Mouse (Mus musculus) frontal cortex, postnatal 25 days (tissue): Measurements from ENCODE around the gene Adat3.
"Not testable (repeated sequence)": the region's sequence is repeated elsewhere in the genome, so short reads cannot be mapped to it uniquely, and the experiment has no call there.

Experiments
- DNase-seq, 2 experiments: peaks; one replicate each; pipeline ENCODE4 v3.0.0; 2022; ENCODE audit warnings: low spot score in 2 of 2

Adat3 gene

GRCm38 (mm10) chr10:80610116-80610785 lies 7.6 kb downstream of the Adat3 start:
- DNase-seq, result no peak

GRCm38 (mm10) chr10:80611024-80611423 lies 8.3 kb downstream of the Adat3 start:
- DNase-seq, result no peak

GRCm38 (mm10) chr10:80611905-80612304 lies 9.2 kb downstream of the Adat3 start:
- no peak for DNase-seq

GRCm38 (mm10) chr10:80613821-80614220 lies 11.1 kb downstream of the Adat3 start:
- DNase-seq, result no peak

- no peak for DNase-seq
Measured at GRCm38 (mm10) chr10:80614351-80614750, 11.7 kb downstream of the Adat3 start.

GRCm38 (mm10) chr10:80618181-80618580 lies 15.5 kb downstream of the Adat3 start:
- DNase-seq, result no peak

GRCm38 (mm10) chr10:80619465-80620244 lies 17.0 kb downstream of the Adat3 start:
- DNase-seq, result no peak

- DNase-seq, result no peak
Measured at GRCm38 (mm10) chr10:80620365-80620764, 17.7 kb downstream of the Adat3 start.

GRCm38 (mm10) chr10:80620796-80621689 lies 18.4 kb downstream of the Adat3 start:
- DNase-seq, result no peak

GRCm38 (mm10) chr10:80621690-80621939 lies 18.9 kb downstream of the Adat3 start:
- no peak for DNase-seq

GRCm38 (mm10) chr10:80621940-80622660 lies 19.4 kb downstream of the Adat3 start:
- DNase-seq, result peak; percentile 98 to 99

- no peak for DNase-seq
Measured at GRCm38 (mm10) chr10:80622661-80623456, 20.2 kb downstream of the Adat3 start, which contains the start of gene Csnk1g2. TSS of gene Csnk1g2 (plus strand) at chr10:80622838.

- no peak for DNase-seq
Measured at GRCm38 (mm10) chr10:80623457-80624191, 20.9 kb downstream of the Adat3 start.

- no peak for DNase-seq
Measured at GRCm38 (mm10) chr10:80625764-80626163, 23.1 kb downstream of the Adat3 start.

- DNase-seq, result no peak
Measured at GRCm38 (mm10) chr10:80627685-80628084, 25.0 kb downstream of the Adat3 start.

GRCm38 (mm10) chr10:80628925-80629324 lies 26.2 kb downstream of the Adat3 start:
- no peak for DNase-seq

GRCm38 (mm10) chr10:80635345-80635744 lies 32.7 kb downstream of the Adat3 start:
- DNase-seq, result no peak

- no peak for DNase-seq
Measured at GRCm38 (mm10) chr10:80646936-80647335, 44.3 kb downstream of the Adat3 start.

- DNase-seq, result not testable (repeated sequence)
Measured at GRCm38 (mm10) chr10:80649910-80650309, 47.2 kb downstream of the Adat3 start.

- no peak for DNase-seq
Measured at GRCm38 (mm10) chr10:80650392-80650791, 47.7 kb downstream of the Adat3 start.
